Mouse (Mus musculus): ENCODE measurements around the gene Prepl.

DNA sequence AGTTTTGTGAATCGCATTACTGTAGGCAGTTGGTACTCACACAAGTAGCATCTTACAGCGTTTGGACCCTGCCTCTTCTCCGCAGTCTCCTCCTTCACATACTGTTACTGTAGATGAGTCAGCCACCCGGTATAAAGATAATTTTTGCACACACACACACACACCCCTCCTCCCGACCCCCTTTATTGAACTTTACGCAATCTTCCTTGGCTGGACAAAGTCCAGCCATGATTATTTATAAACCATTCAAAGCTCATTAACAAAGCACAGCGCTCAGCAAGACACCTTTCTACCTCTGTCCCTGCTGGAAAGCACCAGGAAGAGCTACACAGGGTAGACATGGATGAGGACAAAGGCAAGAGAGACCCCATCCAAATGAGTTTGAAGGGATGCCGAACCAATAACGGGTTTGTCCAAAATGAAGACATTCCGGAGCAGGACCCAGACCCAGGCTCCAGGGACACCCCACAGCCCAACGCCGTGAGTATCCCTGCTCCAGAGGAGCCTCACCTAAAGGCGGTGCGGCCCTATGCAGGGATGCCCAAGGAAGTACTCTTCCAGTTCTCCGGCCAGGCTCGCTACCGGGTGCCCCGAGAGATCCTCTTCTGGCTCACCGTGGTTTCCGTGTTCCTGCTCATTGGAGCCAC is 61.8 kb downstream of the Prepl start, which contains the start of gene Slc3a1:
- TF ChIP-seq EP300 (optimal IDR thresholded peaks at IDR 0.05) (no peak), CTCF (IDR thresholded peaks at IDR 0.05; ENCODE audit: low read depth) (no peak)

Measured in stomach, postnatal 0 days (tissue).